Mouse (Mus musculus): ENCODE results near the gene Padi2. TPM values are rescaled to one million over a fixed set of nuclear protein-coding genes. Genes with fewer than 3 reads are reported as not detected.

Gene Padi2
- polyA plus RNA-seq, 1 experiment, result not detected

GRCm38 (mm10) chr4:140944356-140944755, 38.2 kb downstream of the Padi2 start:
- no peaks in the 10 kb centered on the region for H3K4me1 ChIP-seq (ENCODE audit: control insufficient read depth, insufficient read depth, low read length)
- no peak overlapping the region for H3K4me3 ChIP-seq (ENCODE audit: insufficient read depth, low read length)
- no peak overlapping the region for H3K27ac ChIP-seq (ENCODE audit: insufficient read depth, low read length)
- no peak for TF ChIP-seq POLR2A (IDR thresholded peaks at IDR 0.05; ENCODE audit: low read depth, low read length)
- no peak for TF ChIP-seq CTCF (IDR thresholded peaks at IDR 0.05; ENCODE audit: borderline replicate concordance, insufficient read depth, low read length)

GRCm38 (mm10) chr4:140944961-140945442, 38.9 kb downstream of the Padi2 start:
- TF ChIP-seq POLR2A (IDR thresholded peaks at IDR 0.05; ENCODE audit: low read depth, low read length) (no peak), CTCF (IDR thresholded peaks at IDR 0.05; ENCODE audit: borderline replicate concordance, insufficient read depth, low read length) (no peak)
- H3K4me3 ChIP-seq (ENCODE audit: insufficient read depth, low read length), result no peak overlapping the region
- H3K4me1 ChIP-seq (ENCODE audit: control insufficient read depth, insufficient read depth, low read length), result no peaks in the 10 kb centered on the region
- no peak overlapping the region for H3K27ac ChIP-seq (ENCODE audit: insufficient read depth, low read length)

GRCm38 (mm10) chr4:140945571-140945970, 39.4 kb downstream of the Padi2 start:
- H3K27ac ChIP-seq (ENCODE audit: insufficient read depth, low read length), result no peak overlapping the region
- no peak overlapping the region for H3K4me3 ChIP-seq (ENCODE audit: insufficient read depth, low read length)
- TF ChIP-seq CTCF (IDR thresholded peaks at IDR 0.05; ENCODE audit: borderline replicate concordance, insufficient read depth, low read length) (no peak), POLR2A (IDR thresholded peaks at IDR 0.05; ENCODE audit: low read depth, low read length) (no peak)
- H3K4me1 ChIP-seq (ENCODE audit: control insufficient read depth, insufficient read depth, low read length), result no peaks in the 10 kb centered on the region

GRCm38 (mm10) chr4:140946048-140946447, 39.9 kb downstream of the Padi2 start:
- TF ChIP-seq CTCF (IDR thresholded peaks at IDR 0.05; ENCODE audit: borderline replicate concordance, insufficient read depth, low read length) (no peak), POLR2A (IDR thresholded peaks at IDR 0.05; ENCODE audit: low read depth, low read length) (no peak)
- Histone ChIP-seq H3K4me3 (ENCODE audit: insufficient read depth, low read length) (no peak overlapping the region), H3K4me1 (ENCODE audit: control insufficient read depth, insufficient read depth, low read length) (no peaks in the 10 kb centered on the region), H3K27ac (ENCODE audit: insufficient read depth, low read length) (no peak overlapping the region)

DNA sequence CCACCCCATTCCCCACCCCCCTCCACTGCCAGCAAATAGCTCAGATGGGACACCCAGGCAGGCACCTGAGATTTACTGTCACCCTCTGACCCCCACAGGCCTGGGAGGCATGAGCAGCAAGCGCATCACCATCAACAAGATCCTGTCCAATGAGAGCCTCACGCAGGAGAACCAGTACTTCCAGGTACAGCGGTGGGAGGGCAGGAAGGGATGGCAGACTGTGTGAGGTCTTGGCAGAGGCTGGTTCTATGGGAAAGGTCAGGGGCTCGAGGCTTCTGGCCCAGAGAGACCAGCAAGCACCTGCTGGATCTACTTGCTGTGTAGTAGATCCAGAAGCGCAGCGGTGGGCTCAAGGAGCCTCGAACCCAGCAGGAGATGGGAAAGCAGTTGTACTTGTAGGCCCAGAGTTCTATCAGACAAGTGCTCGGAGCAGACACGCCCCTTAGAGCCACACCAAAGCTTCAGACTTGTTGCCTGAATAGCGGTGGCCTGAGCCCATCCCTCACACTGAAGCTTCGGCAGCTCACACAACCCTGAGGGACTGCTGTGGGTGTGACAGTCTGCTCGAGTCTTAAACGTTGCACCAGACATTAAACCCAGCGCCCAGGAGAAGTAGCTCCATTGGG, 40.5 kb downstream of the Padi2 start:
- TF ChIP-seq CTCF (IDR thresholded peaks at IDR 0.05; ENCODE audit: borderline replicate concordance, insufficient read depth, low read length) (no peak), POLR2A (IDR thresholded peaks at IDR 0.05; ENCODE audit: low read depth, low read length) (no peak)
- Histone ChIP-seq H3K4me1 (ENCODE audit: control insufficient read depth, insufficient read depth, low read length) (no peaks in the 10 kb centered on the region), H3K27ac (ENCODE audit: insufficient read depth, low read length) (no peak overlapping the region), H3K4me3 (ENCODE audit: insufficient read depth, low read length) (no peak overlapping the region)

DNA sequence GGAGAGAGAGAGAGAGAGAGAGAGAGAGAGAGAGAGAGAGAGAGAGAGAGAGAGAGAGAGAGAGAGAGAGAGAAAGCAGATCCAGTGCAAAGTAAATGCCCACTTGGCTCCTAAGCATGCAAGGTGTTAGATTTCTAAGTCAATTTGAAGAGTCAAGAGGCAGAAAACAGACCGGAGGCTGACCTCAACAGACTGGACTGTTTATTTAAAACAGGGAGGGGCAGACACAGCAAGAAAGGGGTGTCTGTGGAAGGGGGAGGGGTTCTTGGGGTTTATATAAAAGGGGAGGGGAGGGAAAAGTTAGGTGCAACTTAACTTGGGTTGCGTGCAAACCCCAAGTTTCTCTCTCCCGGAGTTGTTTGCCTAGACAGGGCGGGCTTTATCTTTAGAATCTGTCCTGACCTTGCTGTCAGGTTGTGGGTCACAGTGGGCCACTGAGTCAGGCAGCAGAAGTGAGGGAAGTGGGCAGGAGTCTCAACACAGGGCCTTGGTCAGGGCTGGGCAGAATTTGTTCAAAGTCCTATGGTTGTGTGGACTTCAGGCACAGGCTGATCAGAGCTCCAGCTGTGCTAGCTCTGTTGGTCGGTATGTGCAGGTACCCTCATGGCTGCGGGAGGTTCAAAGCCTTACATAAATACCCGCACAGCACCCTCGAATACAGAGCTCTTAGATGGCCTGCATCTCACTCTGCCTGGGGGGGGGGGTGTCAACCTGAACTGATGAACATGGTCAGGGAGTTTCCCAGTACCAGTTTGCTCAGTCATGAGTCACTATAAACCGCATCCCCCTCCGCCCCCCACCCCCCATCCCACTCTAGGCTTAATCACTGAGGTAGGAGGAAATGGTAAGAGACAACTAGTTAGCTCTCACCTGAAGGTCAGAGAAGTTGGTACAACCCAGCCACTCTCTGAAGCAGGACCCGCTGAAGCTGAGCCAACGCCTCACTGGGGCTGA, 41.6 kb downstream of the Padi2 start:
- H3K27ac ChIP-seq (ENCODE audit: insufficient read depth, low read length), result no peak overlapping the region
- H3K4me3 ChIP-seq (ENCODE audit: insufficient read depth, low read length), result no peak overlapping the region
- TF ChIP-seq CTCF (IDR thresholded peaks at IDR 0.05; ENCODE audit: borderline replicate concordance, insufficient read depth, low read length), result no peak
- no peaks in the 10 kb centered on the region for H3K4me1 ChIP-seq (ENCODE audit: control insufficient read depth, insufficient read depth, low read length)

DNA sequence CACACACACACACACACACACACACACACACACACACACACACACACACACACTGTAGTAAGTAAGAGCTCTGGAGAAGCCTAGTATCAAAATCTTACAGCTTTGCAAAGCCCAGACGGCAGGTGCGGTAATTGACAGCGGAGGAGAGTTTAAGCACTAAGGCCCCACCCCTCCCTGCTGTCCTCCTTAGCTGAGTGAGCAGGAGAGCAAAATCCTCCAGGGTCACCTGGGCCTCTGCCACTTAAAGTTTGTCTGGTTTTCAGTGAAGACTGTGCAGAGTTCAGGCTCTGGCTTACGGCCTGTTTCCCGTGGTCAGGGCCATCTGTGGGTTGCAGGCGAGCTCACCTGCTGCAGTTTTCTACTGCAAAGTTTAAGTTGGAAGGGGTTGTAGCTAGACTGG, 42.3 kb downstream of the Padi2 start:
- Histone ChIP-seq H3K4me3 (ENCODE audit: insufficient read depth, low read length) (no peak overlapping the region), H3K27ac (ENCODE audit: insufficient read depth, low read length) (no peak overlapping the region), H3K4me1 (ENCODE audit: control insufficient read depth, insufficient read depth, low read length) (no peaks in the 10 kb centered on the region)
- TF ChIP-seq CTCF (IDR thresholded peaks at IDR 0.05; ENCODE audit: borderline replicate concordance, insufficient read depth, low read length) (no peak), POLR2A (IDR thresholded peaks at IDR 0.05; ENCODE audit: low read depth, low read length) (no peak)

GRCm38 (mm10) chr4:140949052-140949451, 42.9 kb downstream of the Padi2 start:
- TF ChIP-seq POLR2A (IDR thresholded peaks at IDR 0.05; ENCODE audit: low read depth, low read length) (no peak), CTCF (IDR thresholded peaks at IDR 0.05; ENCODE audit: borderline replicate concordance, insufficient read depth, low read length) (no peak)
- no peak overlapping the region for H3K27ac ChIP-seq (ENCODE audit: insufficient read depth, low read length)
- no peaks in the 10 kb centered on the region for H3K4me1 ChIP-seq (ENCODE audit: control insufficient read depth, insufficient read depth, low read length)
- H3K4me3 ChIP-seq (ENCODE audit: insufficient read depth, low read length), result no peak overlapping the region

DNA sequence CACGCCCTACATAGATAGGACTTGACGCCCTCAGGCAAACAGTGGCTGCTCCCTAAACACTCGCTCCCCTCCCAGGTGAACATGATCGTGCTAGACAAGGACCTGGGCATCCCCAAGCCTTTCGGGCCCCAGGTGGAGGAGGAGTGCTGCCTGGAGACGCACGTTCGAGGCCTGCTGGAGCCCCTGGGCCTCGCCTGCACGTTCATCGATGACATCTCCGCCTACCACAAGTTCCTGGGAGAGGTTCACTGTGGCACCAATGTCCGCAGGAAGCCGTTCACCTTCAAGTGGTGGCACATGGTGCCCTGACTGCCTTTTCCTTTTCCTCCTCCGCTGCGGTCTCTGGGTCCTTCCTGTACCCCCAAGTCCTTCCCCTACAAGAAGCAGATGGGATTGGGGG, 43.5 kb downstream of the Padi2 start:
- Histone ChIP-seq H3K4me1 (ENCODE audit: control insufficient read depth, insufficient read depth, low read length) (no peaks in the 10 kb centered on the region), H3K27ac (ENCODE audit: insufficient read depth, low read length) (no peak overlapping the region), H3K4me3 (ENCODE audit: insufficient read depth, low read length) (no peak overlapping the region)
- TF ChIP-seq CTCF (IDR thresholded peaks at IDR 0.05; ENCODE audit: borderline replicate concordance, insufficient read depth, low read length) (no peak), POLR2A (IDR thresholded peaks at IDR 0.05; ENCODE audit: low read depth, low read length) (no peak)

DNA sequence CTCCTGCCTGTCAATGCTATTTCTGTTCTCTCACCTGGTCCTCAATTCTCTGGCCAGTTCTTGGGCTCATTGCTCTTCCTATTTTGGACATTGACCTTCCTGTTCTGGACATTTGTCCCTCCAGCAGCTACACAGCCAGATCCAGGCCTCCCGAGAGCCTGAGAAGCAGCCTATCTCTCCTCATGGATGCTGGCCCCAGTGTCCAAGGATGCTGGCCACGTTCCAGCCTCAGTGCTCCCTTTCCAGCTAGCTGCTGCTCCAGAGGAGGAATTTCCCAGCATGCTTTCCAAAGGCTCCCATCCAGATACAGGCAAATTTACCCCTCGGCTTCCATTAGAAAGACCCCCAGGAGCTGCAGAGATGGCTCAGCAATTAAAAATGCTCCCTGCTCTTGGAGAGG, 44.4 kb downstream of the Padi2 start:
- TF ChIP-seq CTCF (IDR thresholded peaks at IDR 0.05; ENCODE audit: borderline replicate concordance, insufficient read depth, low read length) (no peak), POLR2A (IDR thresholded peaks at IDR 0.05; ENCODE audit: low read depth, low read length) (no peak)
- Histone ChIP-seq H3K4me3 (ENCODE audit: insufficient read depth, low read length) (no peak overlapping the region), H3K4me1 (ENCODE audit: control insufficient read depth, insufficient read depth, low read length) (no peaks in the 10 kb centered on the region), H3K27ac (ENCODE audit: insufficient read depth, low read length) (no peak overlapping the region)
